Mouse (Mus musculus) CH12.LX (cell line): ENCODE data around the gene Jmjd1c. TPM values are rescaled to one million over a fixed set of nuclear protein-coding genes. Genes with fewer than 3 reads are reported as not detected.
A peak's percentile ranks its signal among the peaks of the same experiment; 100 is the strongest.

Source experiments
- DNase-seq: peaks from one replicate; pipeline ENCODE4 v3.0.0-alpha.2; 2013; ENCODE audit errors: extremely low read depth
- H3K27ac ChIP-seq: 2 replicates; pipeline ENCODE4 v1.5.1; 2012; ENCODE audit warnings: low read depth, mild to moderate bottlenecking, control low read depth, moderate library complexity; ENCODE audit not compliant: insufficient read depth
- H3K27me3 ChIP-seq: replicated peaks from 2 replicates; pipeline ENCODE3; 2012; ENCODE audit warnings: inconsistent platforms
- H3K36me3 ChIP-seq, 2 experiments: replicated peaks in 1 of 2; 2 replicates each; pipeline versions ENCODE3 to v1.6.1; 2012; ENCODE audit warnings: inconsistent platforms in 1 of 2, low read length in 1 of 2, mild to moderate bottlenecking in 1 of 2, mixed read lengths in 1 of 2, moderate library complexity in 1 of 2; ENCODE audit not compliant: control insufficient read depth in 1 of 2, insufficient read depth in 1 of 2
- H3K4me1 ChIP-seq, 2 experiments: 2 replicates each; pipeline ENCODE4 v1.6.1; 2012; ENCODE audit warnings: inconsistent platforms in 1 of 2, moderate library complexity in 1 of 2; ENCODE audit not compliant: insufficient read depth in 2 of 2, control insufficient read depth in 1 of 2
- H3K4me2 ChIP-seq: 2 replicates; pipeline ENCODE4 v1.6.1; 2012; ENCODE audit warnings: low read depth, mild to moderate bottlenecking, control low read depth; ENCODE audit not compliant: poor library complexity, insufficient read depth, severe bottlenecking
- H3K4me3 ChIP-seq, 3 experiments: fragments of 150-350 bp in 1 of 3; sonication (generic) in 1 of 3; replicated peaks in 1 of 3; 2 replicates each; pipeline versions ENCODE3 to v1.5.1; 2011 to 2012; ENCODE audit warnings: low read depth in 2 of 3, low read length in 2 of 3, mild to moderate bottlenecking in 2 of 3, moderate library complexity in 2 of 3, control low read depth in 1 of 3, improper control_type of control experiment in 1 of 3, inconsistent platforms in 1 of 3, mixed read lengths in 1 of 3; ENCODE audit not compliant: poor library complexity in 1 of 3
- H3K79me2 ChIP-seq: replicated peaks from 2 replicates; pipeline ENCODE4 v1.6.1; 2012; ENCODE audit warnings: mild to moderate bottlenecking, moderate library complexity; ENCODE audit not compliant: control insufficient read depth, poor library complexity, insufficient read depth, severe bottlenecking; ENCODE audit errors: extremely low read depth
- H3K9ac ChIP-seq: 2 replicates; pipeline ENCODE4 v1.6.1; 2012; ENCODE audit warnings: low read depth, mild to moderate bottlenecking, control low read depth, moderate library complexity; ENCODE audit not compliant: insufficient read depth
- H3K9me3 ChIP-seq: replicated peaks from 2 replicates; pipeline ENCODE3; 2012; ENCODE audit warnings: low read length, inconsistent platforms, mixed read lengths
- BHLHE40 ChIP-seq: IDR thresholded peaks from 2 replicates; pipeline ENCODE4 v1.6.1; 2011; ENCODE audit warnings: mild to moderate bottlenecking, low read depth, low read length, improper control_type of control experiment
- CTCF ChIP-seq, 2 experiments: IDR thresholded peaks in 1 of 2; conservative IDR thresholded peaks in 1 of 2; 2 replicates each; pipeline ENCODE4 v1.5.1; 2011 to 2012; ENCODE audit warnings: low read depth in 2 of 2, low read length in 2 of 2, improper control_type of control experiment in 1 of 2, inconsistent platforms in 1 of 2, mild to moderate bottlenecking in 1 of 2, moderate library complexity in 1 of 2
- ELF1 ChIP-seq: IDR thresholded peaks from 2 replicates; pipeline ENCODE4 v1.6.1; 2014; ENCODE audit warnings: low read depth, mild to moderate bottlenecking, inconsistent platforms, low read length, improper control_type of control experiment
- EP300 ChIP-seq: IDR thresholded peaks from 2 replicates; pipeline ENCODE4 v1.6.1; 2011; ENCODE audit warnings: low read length, improper control_type of control experiment
- ETS1 ChIP-seq: conservative IDR thresholded peaks from 2 replicates; pipeline ENCODE4 v1.6.1; 2012; ENCODE audit warnings: low read depth, mild to moderate bottlenecking, inconsistent platforms, low read length, improper control_type of control experiment, moderate library complexity
- HCFC1 ChIP-seq: IDR thresholded peaks from 2 replicates; pipeline ENCODE4 v1.6.1; 2012; ENCODE audit warnings: low read depth, mild to moderate bottlenecking, inconsistent platforms, low read length, improper control_type of control experiment
- JUN ChIP-seq: IDR thresholded peaks from 2 replicates; pipeline ENCODE4 v1.6.1; 2011; ENCODE audit warnings: low read depth, mild to moderate bottlenecking, low read length, improper control_type of control experiment, moderate library complexity; ENCODE audit not compliant: insufficient read depth
- JUND ChIP-seq: conservative IDR thresholded peaks from 2 replicates; pipeline ENCODE4 v1.6.1; 2011; ENCODE audit warnings: low read depth, low read length, improper control_type of control experiment
- MEF2A ChIP-seq: IDR thresholded peaks from 2 replicates; pipeline ENCODE4 v1.6.1; 2014; ENCODE audit warnings: low read depth, mild to moderate bottlenecking, inconsistent platforms, low read length, improper control_type of control experiment, borderline replicate concordance
- MYC ChIP-seq: IDR thresholded peaks from 2 replicates; pipeline ENCODE4 v1.6.1; 2011; ENCODE audit warnings: low read depth, mild to moderate bottlenecking, improper control_type of control experiment, low read length
- NRF1 ChIP-seq: IDR thresholded peaks from 2 replicates; pipeline ENCODE4 v1.6.1; 2014; ENCODE audit warnings: low read depth, mild to moderate bottlenecking, inconsistent platforms, low read length, improper control_type of control experiment, moderate library complexity
- PAX5 ChIP-seq: IDR thresholded peaks from 2 replicates; pipeline ENCODE4 v1.6.1; 2012; ENCODE audit warnings: low read length, inconsistent platforms, mixed read lengths
- RCOR1 ChIP-seq: conservative IDR thresholded peaks from 2 replicates; pipeline ENCODE4 v1.6.1; 2012; ENCODE audit warnings: low read depth, mild to moderate bottlenecking, inconsistent platforms, low read length, improper control_type of control experiment
- USF2 ChIP-seq: conservative IDR thresholded peaks from 2 replicates; pipeline ENCODE4 v1.6.1; 2011; ENCODE audit warnings: low read depth, low read length, improper control_type of control experiment
- ZC3H11A ChIP-seq: IDR thresholded peaks from 2 replicates; pipeline ENCODE4 v1.6.1; 2012; ENCODE audit warnings: low read depth, mild to moderate bottlenecking, inconsistent platforms, low read length, improper control_type of control experiment
- dilution Hi-C: fragments of 300-500 bp; cut with MboI; formaldehyde crosslinking; loops from 2 replicates; pipeline ENCODE4 v1.14.3; 2020; ENCODE audit warnings: low sequenced_read_pairs; ENCODE audit not compliant: extremely low pct_unique_long_range_greater_than_20kb, extremely low pct_ligation_motif_present
- in situ Hi-C: fragments of 300-500 bp; cut with MboI; formaldehyde crosslinking; loops from 3 replicates; pipeline ENCODE4 v1.14.3; 2019; ENCODE audit warnings: low sequenced_read_pairs, low pct_ligation_motif_present, low pct_unique_long_range_greater_than_20kb, mixed read lengths
- polyA plus RNA-seq: library from polyadenylated mRNA; unstranded; fragments of >175 nt; gene quantifications from 2 replicates; pipeline ENCODE4 v1.2.1, GENCODE M21; 2012; ENCODE audit warnings: low read depth; ENCODE audit not compliant: insufficient read length
- total RNA-seq, 2 experiments: library from RNA; depleted of rRNA; stranded (reverse); fragments of 300-350 nt in 1 of 2; fragments of >200 nt in 1 of 2; gene quantifications; 2 replicates each; pipeline ENCODE4 v1.2.3; 2012 to 2014

The Jmjd1c gene
- total and polyA plus RNA-seq, 3 experiments, result 41.2 to 50.1 (median 41.6) TPM

- peaks cover 0 to 7% of the 10 kb centered on the region in 2 experiments for H3K36me3 ChIP-seq
- in situ Hi-C loops (loop anchor here (25.0 kb wide), 1 partner anchor 164 kb away; no protein-coding TSS in a partner anchor), dilution Hi-C loops (no loop called here)
- H3K4me1 ChIP-seq, result peaks cover 12 to 73% of the 10 kb centered on the region in 2 experiments
- peaks cover 69% of the 10 kb centered on the region for H3K79me2 ChIP-seq
- no peaks in the 10 kb centered on the region for H3K27me3 ChIP-seq
- H3K27ac ChIP-seq, result no peak overlapping the region
- no peak overlapping the region for H3K4me2 ChIP-seq
- H3K9ac ChIP-seq, result no peak overlapping the region
- TF ChIP-seq JUN (no peak), ETS1 (no peak), HCFC1 (no peak), RCOR1 (no peak), BHLHE40 (no peak), NRF1 (no peak), MYC (no peak), ZC3H11A (no peak), ELF1 (no peak), MEF2A (no peak), USF2 (no peak), PAX5 (no peak), EP300 (no peak)
- no peak overlapping the region for H3K4me3 ChIP-seq
- H3K9me3 ChIP-seq, result no peaks in the 10 kb centered on the region
- DNase-seq, result no peak
Observed at GRCm38 (mm10) chr10:67075931-67076878, 19.7 kb upstream of the Jmjd1c start.

GRCm38 (mm10) chr10:67079030-67079429 lies 16.9 kb upstream of the Jmjd1c start:
- DNase-seq, result peak; percentile 43
- Histone ChIP-seq H3K79me2 (peaks cover 71% of the 10 kb centered on the region), H3K36me3 (peaks cover 0 to 14% of the 10 kb centered on the region in 2 experiments), H3K9me3 (no peaks in the 10 kb centered on the region), H3K4me2 (no peak overlapping the region), H3K4me1 (peaks cover 9 to 63% of the 10 kb centered on the region in 2 experiments), H3K27me3 (no peaks in the 10 kb centered on the region), H3K4me3 (no peak overlapping the region), H3K9ac (no peak overlapping the region), H3K27ac (no peak overlapping the region)
- TF ChIP-seq ETS1, result peak; percentile 29; the same call in 1 of the 2 replicates
- no peak for TF ChIP-seq JUN
- TF ChIP-seq CTCF (conservative IDR thresholded peaks at IDR 0.05 in 1 of 2, IDR thresholded peaks at IDR 0.05 in 1 of 2; ENCODE audit: low read depth in 2 of 2, low read length in 2 of 2), result 0 out of 4 replicates have a peak, but pooled peaks of 1 of the 2 experiments have one; percentile 5
- no peak for TF ChIP-seq JUND
- in situ Hi-C loops, result loop anchor here (25.0 kb wide), 1 partner anchor 167 kb away; no protein-coding TSS in a partner anchor
- dilution Hi-C loops, result no loop called here
